Mouse (Mus musculus) adipose tissue, adult 10 weeks (tissue): ENCODE results near the gene Senp8. TPM values are rescaled to one million over a fixed set of nuclear protein-coding genes. Genes with fewer than 3 reads are reported as not detected.

Experiments
- polyA plus RNA-seq: library from polyadenylated mRNA; stranded (reverse); fragments of 350-450 nt; fragmentation: Illumina TruSeq; extraction: RNeasy Lipid Tissue Mini Kit (QIAGEN cat#74804); gene quantifications from one replicate; pipeline ENCODE4 v1.2.3, GENCODE M21; 2014; ENCODE audit warnings: low read depth, low replicate concordance

The Senp8 gene
- 10.4 TPM for polyA plus RNA-seq

GRCm38 (mm10) chr9:59750267-59751065 is at the start of gene Senp8, which contains the start of gene Myo9a:
Senp8 (minus strand) TSS chr9:59750710.
Myo9a (plus strand) TSS chr9:59750896.

Other genes starting within 250 kb of the Senp8 start
- 116 TPM for gene Hexa, start 211.2 kb downstream of the Senp8 start, polyA plus RNA-seq
- gene Tmem202, start 210.9 kb downstream of the Senp8 start, polyA plus RNA-seq, result 2.3 TPM
- not detected for gene Celf6, start 172.8 kb downstream of the Senp8 start, polyA plus RNA-seq
- 24.4 TPM for gene Parp6, start 133.4 kb downstream of the Senp8 start, polyA plus RNA-seq
- gene Pkm, start 94.3 kb downstream of the Senp8 start, polyA plus RNA-seq, result 325 TPM
- gene Gramd2, start 70.6 kb downstream of the Senp8 start, polyA plus RNA-seq, result 26.5 TPM
- 8.3 TPM for gene Myo9a, start 186 bp upstream of the Senp8 start, polyA plus RNA-seq
- gene Nr2e3, start 209.9 kb upstream of the Senp8 start, polyA plus RNA-seq, result not detected